In genomic region chr2:32981281-32981680, GRCm38 (mm10) we compare ENCODE assay signal across 7 mouse cellular contexts. TPM values are rescaled to one million over a fixed set of nuclear protein-coding genes. Genes with fewer than 3 reads are reported as not detected.
DNase-seq lines count a peak whose midpoint lies in the region; ATAC-seq and TF ChIP-seq lines count a peak whose summit lies in the region.

No protein-coding gene starts in this region.

- peak; percentile 51 for ATAC-seq in neural tube, embryonic 11.5 days (ENCODE audit: insufficient read depth, low FRiP score, low TSS enrichment)
- ATAC-seq in limb, embryonic 12.5 days (ENCODE audit: insufficient number of reproducible peaks, insufficient read depth, low FRiP score, low TSS enrichment, low read depth): peak; percentile 9; the same call in 1 of the 2 replicates

- no peak for TF ChIP-seq POLR2A in bone marrow, adult 2 months (IDR thresholded peaks at IDR 0.05; ENCODE audit: borderline replicate concordance, control insufficient read depth, low read depth, low read length)
- no peak for TF ChIP-seq POLR2A in myocyte (IDR thresholded peaks at IDR 0.05; ENCODE audit: insufficient read length, low read depth)

- DNase-seq in neural tube, embryonic 11.5 days (ENCODE audit: low spot score): no peak
- no peak for DNase-seq in neural tube, embryonic 10.5 days (ENCODE audit: extremely low spot score, low spot score)
- no peak for DNase-seq in forebrain, embryonic 10.5 days (ENCODE audit: extremely low spot score, low spot score)
- no peak for DNase-seq in left cerebral cortex, adult 8-10 months (ENCODE audit: low spot score in 2 of 2)

- H3K27ac ChIP-seq in neural tube, embryonic 11.5 days (ENCODE audit: low read depth, low read length): peak overlapping the region; percentile 40; the same call in 1 of the 2 replicates
- H3K27ac ChIP-seq in bone marrow, adult 2 months (ENCODE audit: control insufficient read depth, insufficient read depth, low read depth, low read length, poor library complexity): no peak overlapping the region; the same call in 1 of the 2 replicates
- peak overlapping the region; percentile 86 for H3K27ac ChIP-seq in forebrain, embryonic 10.5 days
- 0 out of 2 replicates have a peak overlapping the region, but pooled peaks have one; percentile 45 for H3K27ac ChIP-seq in limb, embryonic 12.5 days

- peaks cover 9% of the 10 kb centered on the region; the same call in 1 of the 2 replicates for H3K4me1 ChIP-seq in neural tube, embryonic 11.5 days (ENCODE audit: control insufficient read depth, insufficient read depth, low read length)
- H3K4me1 ChIP-seq in bone marrow, adult 2 months (ENCODE audit: control insufficient read depth, insufficient read depth, low read length): no peaks in the 10 kb centered on the region; the same call in none of the 2 replicates
- peaks cover 24% of the 10 kb centered on the region for H3K4me1 ChIP-seq in forebrain, embryonic 10.5 days
- peaks cover 19% of the 10 kb centered on the region for H3K4me1 ChIP-seq in limb, embryonic 12.5 days (replicated peaks)

- H3K36me3 ChIP-seq in neural tube, embryonic 11.5 days (ENCODE audit: control insufficient read depth, insufficient read depth, low read length): no peaks in the 10 kb centered on the region
- 0 out of 2 replicates have a peak, but pooled peaks cover under 1% of the 10 kb centered on the region for H3K36me3 ChIP-seq in forebrain, embryonic 10.5 days (replicated peaks)
- H3K36me3 ChIP-seq in limb, embryonic 12.5 days: peaks cover 8% of the 10 kb centered on the region
- no peaks in the 10 kb centered on the region for H3K36me3 ChIP-seq in myocyte (ENCODE audit: control insufficient read depth, insufficient read depth)

- H3K9ac ChIP-seq in neural tube, embryonic 11.5 days (ENCODE audit: low read length): peak overlapping the region; percentile 64
- H3K9ac ChIP-seq in limb, embryonic 12.5 days (replicated peaks): peak overlapping the region; percentile 87

- H3K4me3 ChIP-seq in neural tube, embryonic 11.5 days (ENCODE audit: low read depth, low read length): peak overlapping the region; percentile 62
- peak overlapping the region; percentile 46 for H3K4me3 ChIP-seq in bone marrow, adult 2 months (replicated peaks; ENCODE audit: control insufficient read depth, low read depth, low read length)
- H3K4me3 ChIP-seq in forebrain, embryonic 10.5 days: peak overlapping the region; percentile 78
- peak overlapping the region; percentile 84 for H3K4me3 ChIP-seq in limb, embryonic 12.5 days (replicated peaks)
- peak overlapping the region; percentile 39 for H3K4me3 ChIP-seq in myocyte

- no peaks in the 10 kb centered on the region for H3K79me2 ChIP-seq in myocyte (ENCODE audit: control insufficient read depth, insufficient read depth)

- peak overlapping the region; percentile 97 for H3K4me2 ChIP-seq in neural tube, embryonic 11.5 days (ENCODE audit: low read depth)
- H3K4me2 ChIP-seq in limb, embryonic 12.5 days: peak overlapping the region; percentile 100
- H3K4me2 ChIP-seq in myocyte (ENCODE audit: low read depth): peak overlapping the region; percentile 93

- no peaks in the 10 kb centered on the region for H3K9me3 ChIP-seq in neural tube, embryonic 11.5 days (ENCODE audit: control insufficient read depth, low read length)
- H3K9me3 ChIP-seq in forebrain, embryonic 10.5 days: no peaks in the 10 kb centered on the region
- no peaks in the 10 kb centered on the region for H3K9me3 ChIP-seq in limb, embryonic 12.5 days

- WGBS in neural tube, embryonic 11.5 days: 2% methylated on average over 22 of the region's 23 CpGs
- WGBS in bone marrow, adult 2 months: 6% methylated on average over 23 of the region's 23 CpGs
- WGBS in forebrain, embryonic 10.5 days: 1% methylated on average over 23 of the region's 23 CpGs
- WGBS in limb, embryonic 12.5 days: under 1% methylated on average over 23 of the region's 23 CpGs

- H3K27me3 ChIP-seq in neural tube, embryonic 11.5 days (ENCODE audit: control insufficient read depth, insufficient read depth, low read length): no peaks in the 10 kb centered on the region
- peaks cover 7% of the 10 kb centered on the region; the same call in 1 of the 2 replicates for H3K27me3 ChIP-seq in forebrain, embryonic 10.5 days (ENCODE audit: poor library complexity, severe bottlenecking)
- H3K27me3 ChIP-seq in limb, embryonic 12.5 days: peaks cover 3% of the 10 kb centered on the region; the same call in 1 of the 2 replicates
- peaks cover 13% of the 10 kb centered on the region for H3K27me3 ChIP-seq in myocyte (ENCODE audit: control insufficient read depth, insufficient read depth, insufficient read length)

- H3ac ChIP-seq in myocyte (ENCODE audit: control insufficient read depth, insufficient read length): peak overlapping the region; percentile 6

- no peak for TF ChIP-seq CTCF in bone marrow, adult 2 months (IDR thresholded peaks at IDR 0.05; ENCODE audit: control insufficient read depth, insufficient read depth, low read length)

TF ChIP-seq in myocyte, 11 proteins besides CTCF, POLR2A, EP300 and RAD21:
- no peak for TF ChIP-seq E2F4 (IDR thresholded peaks at IDR 0.05; ENCODE audit: insufficient read depth)
TF ChIP-seq in myocyte: peak in this region for 0.

RNA-seq across cellular contexts. Expression of gene Slc2a8, which starts 0.6 kb away (rescaled TPM):
- 12.4 and 13.3 TPM in 2 replicates for polyA plus RNA-seq in neural tube, embryonic 11.5 days (2014; fragmentation: Nextera tagmentation; extraction: Ambion mirVana)
- 6.4 and 6.7 TPM in 2 replicates for polyA plus RNA-seq in bone marrow, adult 2 months (2011; ENCODE audit: insufficient read depth, insufficient read length, low replicate concordance, missing spikeins)
- polyA plus RNA-seq in forebrain, embryonic 10.5 days (2016; fragmentation: Nextera tagmentation; extraction: Ambion mirVana): 14.2 and 14.8 TPM in 2 replicates
- polyA plus RNA-seq in limb, embryonic 12.5 days (2016; fragmentation: Nextera tagmentation; extraction: Ambion mirVana): 25.4 and 25.7 TPM in 2 replicates
- polyA plus RNA-seq in myocyte (2012; fragmentation: generic; extraction: Trizol): 13.5 TPM
- total RNA-seq in left cerebral cortex, adult 8-10 months (2022): 10 to 100 TPM; 21.9 to 27.0 (median 24.9) TPM

RNA-seq across cellular contexts. Expression of gene Lrsam1, which starts 19.9 kb away (rescaled TPM):
- 10.2 and 12.6 TPM in 2 replicates for polyA plus RNA-seq in neural tube, embryonic 11.5 days (2014; fragmentation: Nextera tagmentation; extraction: Ambion mirVana)
- polyA plus RNA-seq in bone marrow, adult 2 months (2011; ENCODE audit: insufficient read depth, insufficient read length, low replicate concordance, missing spikeins): 2.3 and 4.1 TPM in 2 replicates
- 6.6 and 8.0 TPM in 2 replicates for polyA plus RNA-seq in forebrain, embryonic 10.5 days (2016; fragmentation: Nextera tagmentation; extraction: Ambion mirVana)
- 10.4 and 11.8 TPM in 2 replicates for polyA plus RNA-seq in limb, embryonic 12.5 days (2016; fragmentation: Nextera tagmentation; extraction: Ambion mirVana)
- polyA plus RNA-seq in myocyte (2012; fragmentation: generic; extraction: Trizol): 11.5 TPM
- 10 to 100 TPM; 37.5 to 44.2 (median 38.6) TPM for total RNA-seq in left cerebral cortex, adult 8-10 months (2022)

RNA-seq across cellular contexts. Expression of gene Rpl12, which starts 19.9 kb away (rescaled TPM):
- polyA plus RNA-seq in neural tube, embryonic 11.5 days (2014; fragmentation: Nextera tagmentation; extraction: Ambion mirVana): 147 and 152 TPM in 2 replicates
- polyA plus RNA-seq in bone marrow, adult 2 months (2011; ENCODE audit: insufficient read depth, insufficient read length, low replicate concordance, missing spikeins): 32.7 and 113 TPM in 2 replicates
- polyA plus RNA-seq in forebrain, embryonic 10.5 days (2016; fragmentation: Nextera tagmentation; extraction: Ambion mirVana): 192 and 197 TPM in 2 replicates
- polyA plus RNA-seq in limb, embryonic 12.5 days (2016; fragmentation: Nextera tagmentation; extraction: Ambion mirVana): 184 and 185 TPM in 2 replicates
- polyA plus RNA-seq in myocyte (2012; fragmentation: generic; extraction: Trizol): 2,628 TPM
- 100 to 1,000 TPM; 114 to 127 (median 119) TPM for total RNA-seq in left cerebral cortex, adult 8-10 months (2022)

Comparison
In these comparisons a context has a peak if more than half of its experiments do, and no peak if none do; other contexts are left out.
1. RNA of gene Rpl12, which starts 19.9 kb away (polyA plus RNA-seq): 2,628 TPM in myocyte (single experiment); 192 to 197 TPM in forebrain, embryonic 10.5 days, 184 to 185 TPM in limb, embryonic 12.5 days, 147 to 152 TPM in neural tube, embryonic 11.5 days and 32.7 to 113 TPM in bone marrow, adult 2 months; every median in the first group is over 10 times any median in the second.
2. Peak in every context shown above with its lines, with median percentiles within 50 percentile points of each other: H3K4me2 ChIP-seq and H3K4me3 ChIP-seq.